Mouse (Mus musculus): ENCODE measurements around the gene Ppp2r5a.

- TF ChIP-seq CTCF (IDR thresholded peaks at IDR 0.05; ENCODE audit: borderline replicate concordance, extremely low read depth, insufficient read depth, insufficient read length) (no peak), POLR2A (IDR thresholded peaks at IDR 0.05; ENCODE audit: borderline replicate concordance, extremely low read depth, insufficient read depth, insufficient read length, poor library complexity, severe bottlenecking) (no peak)
Measured at GRCm38 (mm10) chr1:191425884-191426283, 22.8 kb upstream of the Ppp2r5a start.

Data from brain, embryonic 14.5 days (tissue).